Mouse (Mus musculus) olfactory bulb, adult 2 months (tissue): ENCODE data around the gene Spc24. TPM values are rescaled to one million over a fixed set of nuclear protein-coding genes. Genes with fewer than 3 reads are reported as not detected.

Experiments used
- H3K27ac ChIP-seq: fragments of 200-500 bp; 2 replicates; pipeline ENCODE4 v1.5.1; 2012; ENCODE audit warnings: low read depth, low read length; ENCODE audit not compliant: insufficient read depth
- H3K4me1 ChIP-seq: fragments of 200-500 bp; 2 replicates; pipeline ENCODE4 v1.6.1; 2012; ENCODE audit warnings: low read length; ENCODE audit not compliant: control insufficient read depth, insufficient read depth
- H3K4me3 ChIP-seq: fragments of 200-500 bp; 2 replicates; pipeline ENCODE4 v1.5.1; 2012; ENCODE audit warnings: mild to moderate bottlenecking, low read depth, low read length, moderate library complexity; ENCODE audit not compliant: insufficient read depth
- CTCF ChIP-seq: fragments of 200-500 bp; IDR thresholded peaks from 2 replicates; pipeline ENCODE4 v1.5.1; 2012; ENCODE audit warnings: low read depth, mild to moderate bottlenecking, low read length, moderate library complexity; ENCODE audit not compliant: insufficient read depth
- POLR2A ChIP-seq: fragments of 200-500 bp; IDR thresholded peaks from 2 replicates; pipeline ENCODE4 v1.6.1; 2012; ENCODE audit warnings: mild to moderate bottlenecking, low read depth, low read length, moderate library complexity; ENCODE audit not compliant: insufficient read depth
- WGBS: fragments of 180-500 bp; shearing (Covaris S2); methylation state at CpG from one replicate; pipeline ENCODE4 v1.1.7; 2018; 5-methylcytosine and 5-hydroxymethylcytosine counted together
- polyA plus RNA-seq: library from polyadenylated mRNA; stranded (reverse); fragments of >200 nt; gene quantifications from 2 replicates; pipeline ENCODE4 v1.2.4, GENCODE M21; 2012; ENCODE audit warnings: low replicate concordance; ENCODE audit not compliant: missing spikeins, insufficient read depth, insufficient read length

The Spc24 gene
- polyA plus RNA-seq, 1 experiment: not detected

DNA sequence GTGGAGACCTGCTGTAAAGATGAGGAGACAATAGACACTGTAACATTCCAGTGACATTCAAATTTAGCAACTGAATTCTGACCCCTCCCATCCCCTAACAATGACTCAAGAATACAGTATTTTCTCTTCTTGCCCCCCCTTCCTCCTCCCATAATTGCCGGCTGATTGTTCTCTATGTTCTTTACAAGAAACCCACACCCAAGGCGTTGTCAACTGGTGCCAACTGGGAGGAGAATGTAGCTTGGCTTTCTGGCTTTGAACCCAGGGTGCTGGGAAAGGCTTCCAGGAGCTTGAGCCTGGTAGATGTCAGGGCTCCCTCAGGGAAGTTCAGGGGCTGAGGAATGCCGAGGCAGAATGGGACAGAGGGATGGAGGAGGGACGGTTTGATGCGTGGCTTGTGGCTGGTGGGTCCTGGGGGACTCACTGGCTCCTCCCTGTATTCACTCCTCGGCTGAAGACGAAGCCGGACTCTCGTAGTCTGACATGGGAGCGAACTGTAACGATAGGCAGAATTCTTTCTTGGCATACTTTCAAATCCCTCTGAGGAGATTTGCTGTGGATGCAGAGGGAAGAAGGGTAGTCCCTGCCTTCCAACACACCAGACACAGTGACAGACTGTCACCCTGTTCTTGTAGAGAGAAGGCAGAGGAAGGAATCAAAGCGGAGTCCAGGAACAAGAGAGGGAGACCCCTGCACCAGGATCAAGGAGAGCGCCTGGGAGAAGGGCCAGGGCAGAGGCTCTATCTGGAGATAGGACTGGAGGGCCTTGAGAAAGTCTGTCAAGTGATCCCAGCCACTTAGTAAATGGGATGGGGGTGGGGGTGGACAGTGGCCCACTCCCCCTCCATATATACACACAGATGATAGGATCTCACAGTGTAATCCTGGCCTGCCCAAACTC lies 8.7 kb upstream of the Spc24 start:
- TF ChIP-seq CTCF (no peak), POLR2A (no peak)
- Histone ChIP-seq H3K27ac (peak overlapping the region; percentile 76), H3K4me1 (peaks cover 16% of the 10 kb centered on the region), H3K4me3 (no peak overlapping the region)
- WGBS: 23% methylated on average over 13 of the region's 13 CpGs

DNA sequence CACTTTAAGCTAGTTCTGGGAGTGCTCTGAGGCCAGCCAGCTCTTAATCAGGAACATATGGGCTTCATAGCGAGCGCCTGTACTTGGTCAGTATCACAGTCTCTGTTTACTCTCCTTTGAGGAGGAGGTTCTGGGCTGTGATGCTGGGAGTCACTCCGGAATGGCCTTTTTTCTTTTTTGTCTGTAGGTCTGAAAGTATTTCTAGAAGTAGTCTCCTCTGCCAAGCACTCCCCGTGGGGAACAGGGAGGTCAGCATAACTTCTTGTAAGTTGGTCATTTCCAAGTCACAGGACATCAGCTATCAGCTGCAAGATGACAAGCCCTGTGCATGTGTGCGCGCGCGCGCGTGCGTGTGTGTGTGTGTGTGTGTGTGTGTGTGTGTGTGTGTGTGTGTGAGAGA lies 7.8 kb upstream of the Spc24 start:
- 43% methylated on average over 11 of the region's 11 CpGs for WGBS
- Histone ChIP-seq H3K27ac (peak overlapping the region; percentile 76), H3K4me3 (no peak overlapping the region), H3K4me1 (peaks cover 16% of the 10 kb centered on the region)
- TF ChIP-seq CTCF (no peak), POLR2A (no peak)

DNA sequence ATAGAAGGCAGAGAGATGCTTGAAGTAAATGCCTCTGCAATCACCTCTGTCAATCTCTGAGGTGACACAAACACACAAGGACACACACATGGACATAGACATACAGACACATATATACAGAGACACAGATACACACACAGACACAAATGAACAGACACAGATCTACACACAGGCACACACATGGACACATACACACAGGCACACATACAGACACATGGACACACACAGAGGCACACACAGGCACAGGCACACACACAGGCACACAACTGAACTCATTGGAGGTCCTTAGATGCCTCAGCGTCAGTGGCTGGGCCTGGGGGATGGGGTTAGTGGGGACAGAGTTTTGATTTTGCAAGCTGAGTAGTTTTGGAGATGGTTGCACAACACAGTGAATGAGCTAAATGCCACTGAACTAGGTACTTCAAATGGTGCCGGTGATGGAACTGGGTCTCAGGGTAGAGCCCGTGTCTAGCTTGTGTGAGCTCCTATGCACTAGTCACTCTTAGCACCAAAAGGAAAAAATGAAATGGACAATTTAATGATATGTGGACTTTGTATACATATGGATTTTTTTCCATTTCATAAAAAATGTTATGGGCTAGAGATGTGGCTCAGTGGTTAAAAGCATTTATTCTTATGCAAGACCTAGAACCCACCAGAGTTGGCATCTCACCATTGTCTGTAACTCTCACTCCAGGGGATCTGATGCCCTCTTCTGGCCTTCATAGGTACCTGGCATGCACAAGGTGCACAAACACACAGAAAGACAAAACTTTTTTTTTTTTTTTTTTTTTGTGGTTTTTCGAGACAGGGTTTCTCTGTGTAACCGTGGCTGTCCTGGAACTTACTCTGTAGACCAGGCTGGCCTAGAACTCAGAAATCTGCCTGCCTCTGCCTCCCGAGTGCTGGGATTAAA lies 4.2 kb upstream of the Spc24 start:
- H3K4me3 ChIP-seq: no peak overlapping the region
- no peak for TF ChIP-seq CTCF
- no peak for TF ChIP-seq POLR2A
- 92% methylated on average over 6 of the region's 6 CpGs for WGBS
- peaks cover 14% of the 10 kb centered on the region for H3K4me1 ChIP-seq
- H3K27ac ChIP-seq: no peak overlapping the region

DNA sequence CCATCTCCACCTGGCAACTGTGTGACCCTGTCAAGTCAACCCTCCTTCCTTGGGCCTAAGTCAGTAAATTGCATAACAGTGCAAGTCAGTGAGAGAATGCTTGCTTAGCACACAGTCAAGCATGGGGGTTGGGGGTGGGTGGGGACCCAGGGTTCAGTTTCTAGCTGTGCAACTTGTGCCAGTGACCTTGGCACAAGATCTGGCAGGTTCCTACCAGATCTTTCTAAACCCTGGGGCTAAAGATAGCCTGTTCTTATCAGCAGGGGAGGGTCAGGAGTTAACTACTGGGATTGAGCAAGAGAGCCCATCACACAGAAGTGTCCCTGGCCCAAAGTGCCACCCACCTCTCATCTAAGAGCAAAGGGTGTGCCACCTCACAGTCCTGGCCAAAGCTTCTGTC lies 2.0 kb upstream of the Spc24 start:
- TF ChIP-seq POLR2A (no peak), CTCF (no peak)
- Histone ChIP-seq H3K27ac (no peak overlapping the region), H3K4me1 (peaks cover 5% of the 10 kb centered on the region), H3K4me3 (no peak overlapping the region)

DNA sequence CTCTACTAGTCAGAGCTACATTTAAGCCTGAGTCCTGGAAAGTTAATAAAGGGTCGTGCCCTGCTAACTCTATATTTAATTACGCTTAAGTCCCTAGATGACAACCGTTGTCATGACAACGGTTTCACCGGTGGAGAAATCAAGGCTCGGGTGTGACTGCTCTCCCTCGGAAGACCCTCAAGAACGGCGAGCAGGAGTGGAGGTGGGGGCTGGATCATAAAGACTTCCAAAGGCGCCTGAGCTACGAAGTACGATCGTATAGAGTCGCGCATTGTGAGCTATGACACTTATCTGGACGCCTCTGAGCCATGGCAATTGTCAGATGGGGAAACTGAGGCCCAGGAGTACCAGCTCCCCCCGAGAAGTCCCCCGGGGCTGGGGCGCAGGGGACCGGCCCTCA lies 385 bp downstream of the Spc24 start:
- peaks cover 5% of the 10 kb centered on the region for H3K4me1 ChIP-seq
- WGBS: 1% methylated on average over 20 of the region's 20 CpGs
- H3K4me3 ChIP-seq: peak overlapping the region; percentile 92
- H3K27ac ChIP-seq: no peak overlapping the region
- TF ChIP-seq CTCF: no peak
- no peak for TF ChIP-seq POLR2A

DNA sequence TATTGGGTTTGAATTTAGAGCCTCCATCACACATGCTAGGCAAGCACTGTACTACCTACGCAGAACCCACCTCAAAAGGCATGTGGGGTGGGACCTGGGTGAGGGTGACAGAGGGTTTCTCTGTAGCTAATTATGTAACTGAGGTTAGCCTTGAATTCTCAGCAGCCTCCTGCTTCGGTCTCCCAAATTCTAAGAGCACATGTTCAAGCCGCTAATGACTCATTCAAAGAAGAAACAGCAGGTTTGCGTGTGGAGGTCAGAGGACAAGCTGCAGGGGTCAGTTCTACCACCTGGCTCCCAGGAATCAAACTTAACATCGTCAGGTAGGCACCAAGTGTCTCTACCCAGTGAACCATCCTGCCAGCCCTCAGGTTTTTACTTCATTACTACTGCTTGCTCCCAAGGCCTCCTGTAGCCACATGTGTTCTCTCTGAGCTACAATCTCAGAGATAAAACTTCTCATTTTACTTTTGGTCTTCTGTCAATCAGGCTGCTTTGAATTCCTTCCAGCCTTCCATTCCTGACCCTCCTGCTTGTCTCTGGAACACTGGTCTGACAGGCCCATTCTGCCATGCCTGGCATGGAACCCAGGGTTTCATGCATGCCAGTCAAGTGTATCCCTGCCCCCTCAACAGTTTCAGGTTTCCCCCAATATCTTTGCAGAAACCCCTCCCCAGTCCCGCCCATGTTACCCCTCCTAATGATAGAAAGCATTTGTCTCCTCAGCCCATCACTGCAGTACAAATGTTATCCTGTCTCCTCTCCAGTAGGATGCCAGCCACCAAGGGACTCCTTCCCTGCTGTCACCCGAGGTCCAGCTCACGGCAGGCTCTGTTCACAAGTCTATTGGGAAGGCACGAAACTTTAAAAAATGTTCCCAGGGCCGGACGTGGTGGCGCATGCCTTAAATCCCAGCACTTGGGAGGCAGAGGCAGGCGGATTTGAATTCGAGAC lies 1.2 kb downstream of the Spc24 start:
- H3K27ac ChIP-seq: no peak overlapping the region
- peaks cover 5% of the 10 kb centered on the region for H3K4me1 ChIP-seq
- H3K4me3 ChIP-seq: no peak overlapping the region
- no peak for TF ChIP-seq CTCF
- TF ChIP-seq POLR2A: no peak
- 60% methylated on average over 14 of the region's 14 CpGs for WGBS

DNA sequence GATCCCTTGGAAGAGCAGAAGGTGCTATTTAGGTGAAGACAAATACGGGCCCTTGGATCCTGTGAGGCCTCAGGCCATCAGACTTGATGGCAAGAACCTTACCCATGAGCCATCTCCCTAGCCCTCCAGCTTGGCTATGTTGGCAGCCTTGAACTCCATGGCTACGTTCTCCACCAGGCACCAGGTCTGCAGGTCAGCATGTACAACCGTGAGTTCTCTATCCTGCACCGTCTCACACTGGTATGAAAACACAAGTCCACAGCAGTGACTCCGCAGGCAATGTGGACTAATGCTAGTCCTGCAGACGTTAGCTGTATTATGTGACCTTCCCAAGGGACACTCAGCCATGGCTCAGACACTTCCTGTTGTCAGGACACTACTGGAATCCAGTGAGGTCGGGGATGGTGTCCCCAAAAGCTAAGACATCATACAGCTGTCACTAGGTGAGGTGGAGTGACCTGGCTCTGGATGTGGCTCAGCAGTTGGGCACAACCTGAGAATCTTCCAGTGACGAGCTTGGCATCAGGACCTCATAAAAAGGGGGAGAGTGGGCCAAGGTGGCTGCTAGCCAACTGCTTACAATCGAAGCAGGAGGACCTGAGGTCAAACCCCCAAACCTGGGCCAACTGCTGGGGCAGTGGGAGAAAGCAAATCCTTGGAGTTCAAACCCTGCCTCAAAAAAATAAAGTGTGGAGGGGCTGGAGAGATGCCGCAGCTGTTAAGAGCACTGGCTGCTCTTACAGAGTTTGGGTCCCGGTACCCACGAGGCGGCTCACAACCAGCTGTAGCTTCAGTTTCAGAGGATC lies 5.4 kb downstream of the Spc24 start:
- Histone ChIP-seq H3K27ac (no peak overlapping the region), H3K4me1 (peaks cover 8% of the 10 kb centered on the region), H3K4me3 (no peak overlapping the region)
- WGBS: 72% methylated on average over 13 of the region's 13 CpGs
- TF ChIP-seq CTCF: no peak
- no peak for TF ChIP-seq POLR2A

DNA sequence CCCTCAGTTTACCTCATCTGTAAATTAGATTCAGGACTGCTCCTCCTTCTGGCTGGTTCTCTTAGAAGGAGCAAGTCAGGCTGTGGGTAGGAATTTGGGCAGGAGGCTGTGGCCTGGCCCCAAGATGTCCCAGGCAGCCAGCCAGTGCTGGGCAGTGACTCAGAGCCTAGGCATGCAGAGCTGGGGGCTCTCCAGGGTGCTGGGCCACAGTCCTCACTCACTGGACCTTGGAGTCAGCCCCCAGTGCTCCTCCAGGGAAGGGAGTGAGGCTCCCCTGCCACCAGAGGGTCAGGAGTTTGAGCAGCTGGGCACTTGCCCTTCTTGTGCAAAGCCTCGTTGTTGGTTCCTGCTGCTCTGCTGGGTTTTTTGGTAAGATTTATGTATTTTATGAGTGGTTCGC lies 6.1 kb downstream of the Spc24 start:
- no peak overlapping the region for H3K27ac ChIP-seq

More for the DNA sequence above, 6.1 kb downstream of the Spc24 start:
- Histone ChIP-seq H3K4me1 (peaks cover 6% of the 10 kb centered on the region), H3K4me3 (no peak overlapping the region)
- no peak for TF ChIP-seq CTCF
- TF ChIP-seq POLR2A: no peak
- WGBS: 66% methylated on average over 2 of the region's 2 CpGs
